Mouse (Mus musculus) CD4-positive helper T cell, adult 2 months (primary cell): Measurements from ENCODE around the gene A830031A19Rik.
A peak's percentile ranks its signal among the peaks of the same experiment; 100 is the strongest.

Source experiments
- DNase-seq: peaks from one replicate; pipeline ENCODE4 v3.0.0-alpha.2; 2012; ENCODE audit warnings: low read depth, missing footprints, low spot score

A830031A19Rik gene

DNA sequence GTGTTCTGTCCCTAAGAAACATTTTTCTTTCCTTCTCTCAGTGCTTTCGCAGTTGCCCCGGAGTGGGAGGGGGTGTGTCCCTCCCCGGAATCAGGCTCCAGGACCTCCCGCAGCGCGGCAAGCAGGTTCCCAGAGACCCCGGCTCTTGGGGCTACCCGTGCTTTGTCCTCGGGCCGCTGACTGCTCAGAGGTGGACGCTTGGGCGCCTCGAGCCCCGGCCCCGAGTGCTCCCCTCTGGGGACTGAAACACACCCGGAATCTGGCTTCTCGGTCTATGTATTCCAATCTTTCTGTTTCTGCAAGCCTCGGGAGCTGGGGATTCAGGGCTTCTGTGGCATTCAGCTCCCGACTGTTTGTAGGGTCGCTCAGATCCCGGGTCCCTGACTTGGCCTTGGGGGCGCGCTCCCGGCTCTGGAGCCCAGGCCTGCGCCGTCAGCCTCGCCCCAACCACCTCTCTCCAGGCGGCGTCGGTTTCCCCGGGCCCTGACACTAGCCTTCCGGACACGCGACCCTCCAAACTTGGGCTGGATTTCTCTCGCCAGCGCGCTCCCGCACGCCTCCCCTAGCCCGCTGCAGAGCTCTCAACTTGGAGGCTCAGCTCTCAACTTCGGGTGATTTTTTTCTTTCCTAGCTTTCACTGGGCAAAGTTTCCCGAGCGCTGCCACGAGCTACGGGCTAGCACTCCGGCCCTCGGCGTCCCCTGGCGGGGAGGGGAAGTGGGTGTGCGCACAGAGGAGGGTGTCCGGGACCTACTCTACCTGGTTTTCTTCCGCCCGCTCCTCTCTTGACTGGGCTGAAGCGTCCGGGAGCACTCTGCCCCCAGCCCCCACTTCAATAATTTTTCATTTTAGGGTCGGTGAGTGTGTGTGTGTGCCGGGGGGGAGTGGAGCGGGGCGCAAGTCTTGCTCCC is 2.2 kb upstream of the A830031A19Rik start:
- DNase-seq: peak; percentile 4

GRCm38 (mm10) chr11:24076127-24076650 is 1.3 kb upstream of the A830031A19Rik start:
- DNase-seq: peak; percentile 58

DNA sequence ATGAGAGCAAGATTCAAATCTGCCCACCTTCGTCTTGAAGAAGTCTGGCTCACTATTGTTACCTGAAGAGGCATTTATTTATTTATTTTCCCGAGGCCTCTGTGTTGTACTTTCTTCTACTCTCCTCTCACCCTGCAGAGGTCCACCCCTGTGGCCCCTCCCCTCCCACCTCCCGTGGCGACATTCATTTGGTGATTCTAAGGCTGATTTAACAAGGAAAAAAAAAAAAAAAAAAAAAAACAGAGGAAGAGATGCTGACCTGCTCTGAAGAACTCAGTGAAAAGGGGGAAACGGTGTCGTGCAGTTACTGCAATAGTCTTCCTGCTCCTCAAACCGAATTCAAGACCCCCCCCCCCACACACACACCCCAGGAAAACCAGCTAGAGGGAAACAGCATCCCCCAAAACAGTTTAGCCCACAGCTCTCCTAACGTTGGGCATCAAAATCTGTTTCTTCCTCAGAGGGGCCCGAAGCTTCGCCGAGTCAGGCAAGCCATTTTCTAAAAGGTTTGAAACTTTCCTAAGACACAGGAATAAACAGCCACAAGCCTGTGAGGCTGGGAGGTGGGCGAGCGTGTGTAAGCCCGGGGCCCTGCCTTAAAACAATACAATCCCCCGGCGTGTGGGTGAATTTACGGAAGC is 752 bp upstream of the A830031A19Rik start:
- no peak for DNase-seq

- DNase-seq: no peak
Observed at GRCm38 (mm10) chr11:24074021-24074591, 748 bp downstream of the A830031A19Rik start.

DNA sequence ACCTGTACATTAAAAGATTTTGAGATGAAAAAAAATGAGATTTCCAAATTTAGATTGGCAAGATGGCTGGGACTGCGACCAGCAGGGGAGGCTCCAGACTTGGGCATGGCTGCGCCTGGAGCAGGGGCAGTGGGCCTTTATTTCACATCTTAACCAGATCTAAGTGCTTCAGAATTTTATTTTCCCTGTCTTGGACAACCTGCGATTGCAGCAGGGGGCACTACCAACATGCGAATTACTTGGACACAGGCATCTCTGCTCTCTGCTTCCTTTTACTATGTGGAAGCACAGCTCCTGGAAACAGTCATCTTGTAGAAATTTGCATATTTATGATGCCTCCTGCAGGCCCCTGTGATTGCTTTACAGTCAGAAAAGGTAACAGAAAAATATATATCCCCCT is 9.5 kb downstream of the A830031A19Rik start:
- no peak for DNase-seq

- DNase-seq: no peak
Observed at GRCm38 (mm10) chr11:24064221-24064620, 10.6 kb downstream of the A830031A19Rik start.

DNA sequence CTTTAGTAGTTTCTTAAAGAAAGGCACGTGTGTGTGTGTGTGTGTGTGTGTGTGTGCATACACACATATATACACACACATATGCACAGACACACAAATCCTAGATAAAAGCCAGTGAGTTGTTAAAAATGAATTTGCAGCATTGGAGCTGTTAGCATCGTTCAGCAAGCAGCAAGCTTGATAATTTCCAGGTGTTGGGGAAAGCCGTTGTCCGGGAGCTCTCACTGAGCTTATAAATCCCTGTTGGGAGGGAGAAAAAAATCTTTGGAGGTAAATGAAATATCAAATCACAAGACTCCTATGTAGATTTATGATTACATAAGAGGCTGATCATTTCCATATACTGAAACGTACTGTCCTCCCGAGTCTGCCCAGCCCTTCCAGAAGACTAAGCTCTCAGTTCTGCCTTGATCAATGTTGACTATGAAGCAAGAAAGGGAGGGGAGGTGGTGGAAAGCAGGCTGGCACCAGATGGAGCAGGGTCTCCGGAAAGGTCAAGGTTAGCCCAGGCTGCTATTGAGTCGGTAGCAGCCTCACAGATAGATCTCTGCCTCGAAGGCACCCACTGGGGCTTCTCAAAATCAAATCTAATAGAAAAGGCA is 12.3 kb downstream of the A830031A19Rik start:
- DNase-seq: no peak

DNA sequence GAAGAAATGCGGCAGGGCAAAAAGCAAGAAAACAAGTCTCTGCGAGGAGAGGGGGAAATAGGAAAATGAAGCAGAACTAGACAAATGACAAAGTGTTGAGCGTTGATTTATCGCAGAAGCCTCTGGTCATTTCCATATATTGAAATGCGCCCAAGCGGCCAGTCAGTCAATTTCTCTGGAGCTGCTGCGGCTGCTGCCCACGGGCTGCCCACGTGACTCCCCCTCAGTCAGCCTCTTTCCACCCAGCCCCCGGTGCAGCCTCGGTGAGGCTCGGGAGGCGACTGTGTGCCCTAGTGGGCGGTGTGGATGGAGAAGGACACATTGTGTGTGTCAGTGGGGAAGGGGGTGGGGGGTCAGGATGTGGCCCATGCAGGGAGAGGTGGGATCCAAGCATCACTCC is 13.0 kb downstream of the A830031A19Rik start:
- DNase-seq: no peak

DNA sequence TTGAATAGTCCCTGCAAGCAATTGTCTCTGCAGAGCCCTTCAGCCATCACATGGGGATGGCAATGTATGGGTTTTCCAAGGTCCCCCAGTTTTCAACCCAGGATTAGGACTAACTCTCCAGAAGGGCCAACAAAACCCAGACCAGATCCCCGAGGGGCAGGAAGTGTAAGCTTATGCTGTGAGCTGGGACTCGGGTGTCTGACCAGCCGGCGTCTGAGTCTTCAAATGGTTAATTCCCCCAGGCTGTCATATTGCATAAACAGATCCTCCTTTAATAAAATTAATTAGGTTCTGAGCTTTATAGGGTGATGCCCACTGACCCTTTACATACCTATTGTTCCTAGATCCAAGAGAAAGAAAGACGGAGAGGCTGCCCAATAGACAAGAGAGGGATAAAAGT is 14.4 kb downstream of the A830031A19Rik start:
- DNase-seq: no peak

GRCm38 (mm10) chr11:24059137-24059536 is 15.7 kb downstream of the A830031A19Rik start:
- no peak for DNase-seq

DNA sequence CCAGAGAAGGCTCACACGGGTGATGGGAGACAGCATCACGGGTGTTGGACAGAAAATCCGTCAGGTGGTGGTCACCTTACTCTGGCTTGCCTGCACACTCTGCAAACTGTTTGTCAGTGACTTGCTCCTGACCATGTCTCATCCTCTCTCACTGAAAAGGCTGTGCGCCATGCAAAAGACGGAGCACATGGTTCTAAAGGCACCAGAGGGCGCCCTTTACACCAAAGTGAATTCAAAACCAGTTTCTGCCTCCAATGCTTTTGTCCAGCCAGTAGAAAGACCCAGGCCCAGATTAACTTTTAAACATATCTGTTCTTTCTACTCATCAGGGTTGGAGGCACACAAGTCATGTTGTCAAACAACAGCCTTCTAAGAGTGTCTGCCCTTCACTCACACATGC is 22.0 kb downstream of the A830031A19Rik start:
- DNase-seq: no peak

DNA sequence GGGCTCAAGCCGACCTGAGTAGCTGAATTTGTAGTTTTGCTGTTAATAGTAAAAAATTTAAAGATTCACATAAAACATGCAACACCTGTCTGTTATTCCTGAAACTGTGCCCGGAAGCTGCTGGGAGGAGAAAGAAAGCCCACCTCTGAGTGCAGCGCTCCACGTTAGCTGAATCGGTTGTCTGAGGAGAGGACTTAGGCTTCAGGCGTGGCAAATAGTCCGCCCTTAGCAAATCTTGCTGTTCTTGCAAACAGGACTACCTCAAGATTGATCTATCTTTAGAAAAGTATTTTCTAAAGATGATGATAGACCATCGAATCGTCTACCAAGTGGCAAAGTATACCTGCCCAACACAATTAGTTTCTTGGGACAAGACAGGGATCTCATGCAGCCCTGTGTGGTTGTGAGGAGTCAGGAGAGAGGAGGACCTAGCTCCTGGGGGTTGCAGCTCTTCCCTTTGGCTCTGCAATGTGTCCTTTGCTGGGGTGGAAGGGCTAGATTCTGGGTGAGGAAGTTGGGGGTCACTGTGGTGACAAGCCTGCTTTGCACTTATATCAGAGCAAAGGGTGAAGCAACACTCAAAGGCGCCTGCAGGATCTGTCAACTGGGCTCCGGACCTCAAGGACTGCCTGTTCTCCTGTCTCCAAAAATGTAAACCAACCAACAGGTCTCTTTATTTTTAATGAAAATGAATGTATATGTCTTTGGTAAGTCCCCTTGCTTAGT is 24.7 kb downstream of the A830031A19Rik start:
- no peak for DNase-seq

DNA sequence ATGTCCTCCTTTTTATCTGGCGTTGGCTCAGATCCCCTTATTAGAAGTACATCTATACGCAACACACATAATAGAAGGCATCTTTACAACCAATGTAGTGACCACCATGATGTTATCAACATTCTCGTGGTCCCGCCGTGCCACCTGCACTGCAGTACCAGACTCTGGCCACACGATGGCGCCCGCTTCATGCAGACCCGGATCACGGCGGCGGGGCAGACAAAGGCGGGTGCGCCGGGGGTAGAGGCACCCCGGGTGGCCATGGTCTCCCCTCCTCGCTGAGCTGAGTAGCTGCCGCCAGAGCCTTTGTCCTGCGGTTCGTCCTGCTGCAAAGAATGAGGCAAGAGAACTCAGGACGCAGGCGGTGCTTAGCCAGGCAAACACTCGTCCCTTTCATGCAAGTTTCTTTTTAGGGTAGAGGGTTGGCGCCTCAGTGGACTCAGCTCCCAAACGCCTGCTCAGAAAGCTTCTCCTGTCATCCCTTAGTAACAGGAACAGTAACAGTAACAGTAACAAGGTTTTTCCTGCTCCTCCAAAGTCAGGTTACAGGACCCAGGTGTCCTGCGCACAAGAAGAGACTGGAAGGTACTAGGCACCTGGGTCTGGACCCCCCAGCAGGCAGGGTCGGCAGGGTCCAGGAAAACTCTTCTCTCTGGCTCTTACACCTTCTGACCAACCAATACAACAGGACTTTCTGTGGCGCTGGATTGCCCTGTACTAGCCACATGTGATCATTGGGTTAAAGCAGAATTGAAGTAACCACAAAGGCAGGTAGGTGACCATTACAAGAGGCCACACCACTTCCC is 25.4 kb downstream of the A830031A19Rik start:
- peak; percentile 42 for DNase-seq

GRCm38 (mm10) chr11:24044025-24044424 is 30.8 kb downstream of the A830031A19Rik start:
- DNase-seq: no peak

DNA sequence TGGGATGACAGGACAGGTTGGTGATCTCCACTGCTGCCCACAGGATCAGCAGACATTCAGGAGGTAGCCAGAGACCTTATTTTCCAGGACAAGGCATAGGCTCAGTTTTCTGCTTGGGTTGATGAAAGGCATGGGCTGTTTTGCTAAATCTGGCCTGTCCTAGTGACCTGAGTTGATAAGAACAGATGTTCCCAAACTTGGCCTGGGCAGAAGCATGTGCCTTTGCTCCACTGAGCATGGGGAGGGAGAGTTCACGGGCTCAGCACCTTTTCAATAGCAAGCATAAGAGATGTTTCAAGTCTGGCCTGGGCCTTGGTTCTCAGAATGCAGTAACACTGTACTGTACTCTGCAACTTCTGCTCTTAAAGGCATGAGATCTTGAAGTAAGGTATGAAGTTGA is 54.1 kb downstream of the A830031A19Rik start:
- no peak for DNase-seq

DNA sequence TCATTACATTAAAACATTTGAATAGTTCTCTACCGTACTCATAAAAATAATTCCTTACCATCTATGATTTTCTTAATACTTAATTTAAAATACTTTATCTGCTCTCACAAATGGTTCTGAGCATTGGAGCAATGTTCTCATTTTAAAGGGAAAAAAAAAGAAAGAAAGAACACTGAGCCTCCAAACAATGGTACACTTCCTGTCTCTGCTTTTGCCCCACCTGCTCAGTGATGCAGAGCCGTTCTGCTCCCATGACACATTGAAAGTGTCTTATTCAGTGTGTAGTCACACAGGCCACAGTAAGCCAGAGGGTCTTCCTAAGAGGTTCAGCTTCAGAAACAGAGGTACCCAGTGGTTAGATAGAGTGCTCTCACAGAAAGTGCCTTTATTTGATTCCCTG is 56.1 kb downstream of the A830031A19Rik start:
- DNase-seq: no peak

DNA sequence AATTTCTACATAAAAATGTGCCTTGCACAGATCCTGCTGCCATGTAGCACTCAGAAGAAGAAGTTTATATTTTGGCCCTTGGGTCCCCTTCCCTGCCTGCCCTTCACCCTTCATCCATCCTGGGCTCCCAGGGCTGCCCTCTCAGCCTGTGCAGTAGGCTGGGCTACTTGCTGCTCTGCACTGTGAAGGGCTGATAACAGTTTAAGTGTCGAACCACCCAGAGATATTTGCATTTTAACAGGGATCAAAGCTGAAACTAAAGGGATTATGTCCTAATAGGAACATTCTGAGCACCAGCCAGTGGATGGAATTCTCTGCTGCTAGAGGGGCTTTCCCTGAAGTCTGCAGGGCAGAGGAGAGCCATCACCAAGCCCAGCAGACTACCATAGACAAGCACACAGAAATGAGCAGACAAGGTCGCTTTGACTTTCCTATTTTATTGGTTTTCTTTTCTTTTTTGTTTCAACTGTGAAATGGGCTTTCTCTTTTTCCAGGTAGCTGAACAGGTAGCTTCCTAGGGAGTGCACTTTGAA is 58.1 kb downstream of the A830031A19Rik start:
- no peak for DNase-seq

GRCm38 (mm10) chr11:24016049-24016448 is 58.8 kb downstream of the A830031A19Rik start:
- DNase-seq: no peak

GRCm38 (mm10) chr11:24014642-24015041 is 60.2 kb downstream of the A830031A19Rik start:
- no peak for DNase-seq

DNA sequence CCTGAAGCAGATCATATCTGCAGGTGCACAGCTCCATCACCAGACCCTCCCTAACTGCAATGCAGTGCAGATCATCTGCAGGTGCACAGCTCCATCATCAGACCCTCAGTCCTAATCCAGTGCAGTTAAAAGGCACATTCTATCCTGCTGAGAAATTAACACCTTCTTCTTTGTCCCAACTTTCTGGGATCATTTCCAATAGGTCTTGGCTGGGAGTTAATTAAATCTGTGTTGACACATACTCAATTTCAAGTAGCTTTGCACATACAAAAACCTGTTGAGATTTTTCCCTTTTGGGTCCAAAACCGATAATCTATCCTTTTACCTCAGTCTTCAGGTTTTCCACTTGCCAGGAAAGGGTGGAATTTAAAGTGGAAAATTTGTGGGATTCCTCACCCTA is 62.6 kb downstream of the A830031A19Rik start:
- no peak for DNase-seq
